Mouse (Mus musculus) midbrain, embryonic 12.5 days (tissue): Measurements from ENCODE around the gene Ccpg1. TPM values are rescaled to one million over a fixed set of nuclear protein-coding genes. Genes with fewer than 3 reads are reported as not detected.

Experiments used
- ATAC-seq: fragments of 200-750 bp; cut with Nextera tagmentation; 2 replicates; pipeline ENCODE4 v1.8.0; 2017; ENCODE audit warnings: low read depth, moderate TSS enrichment, moderate library complexity; ENCODE audit not compliant: low FRiP score
- H3K27ac ChIP-seq: fragments of 300-500 bp; sonication (generic); replicated peaks from 2 replicates; pipeline ENCODE4 v1.5.1; 2016; ENCODE audit warnings: mild to moderate bottlenecking
- H3K27me3 ChIP-seq: fragments of 300-500 bp; sonication (generic); 2 replicates; pipeline ENCODE4 v1.6.1; 2016; ENCODE audit warnings: mild to moderate bottlenecking
- H3K36me3 ChIP-seq: fragments of 300-500 bp; sonication (generic); 2 replicates; pipeline ENCODE4 v1.6.1; 2016
- H3K4me1 ChIP-seq: fragments of 300-500 bp; sonication (generic); 2 replicates; pipeline ENCODE4 v1.6.1; 2016
- H3K4me2 ChIP-seq: fragments of 300-500 bp; sonication (generic); replicated peaks from 2 replicates; pipeline ENCODE4 v1.6.1; 2016; ENCODE audit warnings: mild to moderate bottlenecking, moderate library complexity
- H3K4me3 ChIP-seq: fragments of 300-500 bp; sonication (generic); 2 replicates; pipeline ENCODE4 v1.5.1; 2016; ENCODE audit warnings: mild to moderate bottlenecking
- H3K9ac ChIP-seq: fragments of 300-500 bp; sonication (generic); replicated peaks from 2 replicates; pipeline ENCODE4 v1.6.1; 2016; ENCODE audit warnings: mild to moderate bottlenecking, moderate library complexity
- H3K9me3 ChIP-seq: fragments of 300-500 bp; sonication (generic); 2 replicates; pipeline ENCODE4 v1.6.1; 2016; ENCODE audit warnings: mild to moderate bottlenecking
- WGBS: fragments of 180-500 bp; shearing (Covaris S2); methylation state at CpG from one replicate; pipeline ENCODE4 v1.1.7; 2016; 5-methylcytosine and 5-hydroxymethylcytosine counted together
- polyA plus RNA-seq: library from polyadenylated mRNA; unstranded; fragments of >200 nt; fragmentation: Nextera tagmentation; extraction: Ambion mirVana; gene quantifications from 2 replicates; pipeline ENCODE4 v1.2.1, GENCODE M21; 2016

Gene Ccpg1
- polyA plus RNA-seq, 1 experiment from 2014 or later: 33.0 TPM

DNA sequence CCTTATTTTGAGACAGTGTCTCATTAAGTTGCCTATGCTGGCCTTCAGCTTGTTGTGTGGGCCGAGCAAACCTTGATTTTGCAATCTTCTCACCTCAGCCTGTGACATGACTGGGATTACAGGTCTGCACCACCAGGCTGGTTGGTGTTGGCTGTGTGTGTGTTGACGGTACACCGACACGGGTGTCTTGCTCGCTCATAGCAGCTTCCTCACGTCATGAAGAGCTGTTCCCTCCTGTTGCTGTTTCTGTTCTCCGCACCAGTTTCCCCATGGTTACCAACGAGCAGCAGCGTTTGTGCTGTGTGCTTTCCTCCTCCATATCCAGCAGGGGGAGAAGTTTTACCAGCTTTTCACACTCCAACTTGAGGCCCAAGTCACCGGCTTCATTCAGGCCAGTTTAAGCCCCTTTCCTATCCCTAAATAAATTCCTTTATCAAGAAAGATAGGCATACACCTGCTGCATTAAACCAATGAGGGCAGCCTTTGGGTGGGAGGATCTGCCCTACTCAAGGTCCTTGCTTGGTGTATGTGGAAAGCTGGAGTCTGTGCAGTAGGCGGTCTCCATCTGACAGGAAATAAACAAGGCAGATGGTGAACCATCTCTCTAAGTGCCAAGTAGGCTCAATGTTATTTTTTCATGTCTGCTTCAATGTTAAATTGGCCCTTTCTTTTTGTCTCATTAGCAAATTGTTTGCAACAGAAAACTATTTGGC is 16.7 kb upstream of the Ccpg1 start:
- WGBS: 39% methylated on average over 11 of the region's 11 CpGs
- ATAC-seq: no peak
- H3K27me3 ChIP-seq: no peaks in the 10 kb centered on the region
- H3K4me2 ChIP-seq: no peak overlapping the region
- no peaks in the 10 kb centered on the region for H3K36me3 ChIP-seq
- no peak overlapping the region for H3K9ac ChIP-seq
- no peaks in the 10 kb centered on the region for H3K4me1 ChIP-seq
- H3K4me3 ChIP-seq: no peak overlapping the region
- H3K27ac ChIP-seq: no peak overlapping the region
- no peaks in the 10 kb centered on the region for H3K9me3 ChIP-seq

- Histone ChIP-seq H3K4me3 (no peak overlapping the region), H3K27ac (no peak overlapping the region), H3K9me3 (no peaks in the 10 kb centered on the region), H3K4me2 (no peak overlapping the region), H3K27me3 (no peaks in the 10 kb centered on the region), H3K4me1 (no peaks in the 10 kb centered on the region), H3K9ac (no peak overlapping the region), H3K36me3 (no peaks in the 10 kb centered on the region)
- no peak for ATAC-seq
- 72% methylated on average over 7 of the region's 7 CpGs for WGBS
Measured at GRCm38 (mm10) chr9:72969874-72970273, 15.4 kb upstream of the Ccpg1 start.

DNA sequence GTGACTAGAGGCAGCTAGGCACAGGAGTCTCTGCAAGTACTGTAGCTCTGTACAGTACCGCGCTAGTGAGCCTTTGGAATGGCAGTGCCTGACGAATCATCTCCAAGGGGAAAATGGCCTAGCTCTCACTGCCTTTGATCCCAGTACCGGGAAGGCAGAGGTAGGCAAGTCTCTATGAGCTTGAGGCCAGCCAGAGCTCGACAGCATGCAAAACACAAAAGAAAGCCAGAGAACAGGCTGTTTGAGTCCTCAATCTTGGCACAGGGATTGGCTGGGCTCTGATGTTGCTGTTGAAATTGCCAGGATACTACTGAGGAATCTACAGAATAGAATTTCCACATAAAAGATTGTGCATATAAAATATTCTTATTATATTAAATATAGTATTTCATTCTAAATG is 12.8 kb upstream of the Ccpg1 start:
- Histone ChIP-seq H3K27me3 (no peaks in the 10 kb centered on the region), H3K4me3 (no peak overlapping the region), H3K4me1 (no peaks in the 10 kb centered on the region), H3K27ac (no peak overlapping the region), H3K4me2 (no peak overlapping the region), H3K36me3 (no peaks in the 10 kb centered on the region), H3K9ac (no peak overlapping the region), H3K9me3 (no peaks in the 10 kb centered on the region)
- 94% methylated on average over 5 of the region's 5 CpGs for WGBS
- no peak for ATAC-seq

DNA sequence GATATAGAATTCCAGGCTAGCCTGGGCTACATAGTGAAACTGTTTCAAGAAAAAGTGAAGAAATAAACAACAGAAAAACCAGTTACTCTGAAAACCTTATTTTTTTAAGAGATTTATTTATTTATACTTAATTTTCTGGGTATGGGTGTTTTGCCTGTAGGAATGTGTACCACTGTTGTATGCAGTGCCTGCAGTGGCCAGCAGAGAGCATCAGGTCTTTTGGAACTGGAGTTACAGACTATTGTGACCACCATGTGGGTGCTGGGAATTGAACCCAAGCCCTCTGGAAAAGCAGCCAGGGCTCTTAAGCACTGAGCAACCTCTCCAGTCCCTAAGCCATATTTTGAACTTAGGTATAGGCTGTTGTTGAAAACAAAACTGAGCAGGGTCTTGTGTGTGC is 12.2 kb upstream of the Ccpg1 start:
- Histone ChIP-seq H3K9ac (no peak overlapping the region), H3K9me3 (no peaks in the 10 kb centered on the region), H3K4me3 (no peak overlapping the region), H3K36me3 (no peaks in the 10 kb centered on the region), H3K4me1 (no peaks in the 10 kb centered on the region), H3K27ac (no peak overlapping the region), H3K27me3 (no peaks in the 10 kb centered on the region), H3K4me2 (no peak overlapping the region)
- ATAC-seq: no peak

GRCm38 (mm10) chr9:72974734-72975133 is 10.5 kb upstream of the Ccpg1 start:
- Histone ChIP-seq H3K4me1 (no peaks in the 10 kb centered on the region), H3K36me3 (no peaks in the 10 kb centered on the region), H3K9me3 (no peaks in the 10 kb centered on the region), H3K4me3 (no peak overlapping the region), H3K4me2 (no peak overlapping the region), H3K27me3 (no peaks in the 10 kb centered on the region), H3K27ac (no peak overlapping the region), H3K9ac (no peak overlapping the region)
- ATAC-seq: no peak
- WGBS: 90% methylated on average over 5 of the region's 5 CpGs

DNA sequence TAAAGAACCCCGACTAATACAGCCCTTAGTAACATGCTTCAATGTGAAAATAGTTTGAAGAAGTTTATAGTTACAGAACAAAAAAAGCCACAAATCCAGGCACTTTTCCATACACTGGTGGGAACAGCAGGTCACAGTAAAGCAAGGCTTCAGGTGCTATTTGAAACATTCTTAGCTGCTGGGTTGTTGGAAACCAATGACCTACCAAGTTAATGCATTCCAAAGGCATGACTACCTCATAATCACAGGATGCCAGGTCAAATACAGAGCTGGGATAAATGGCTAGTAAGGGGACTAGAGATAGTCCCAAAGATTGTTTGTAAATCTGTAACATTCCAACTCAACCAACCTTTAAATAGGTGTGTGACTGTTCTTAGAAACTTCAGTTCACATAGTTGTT is 10.0 kb upstream of the Ccpg1 start:
- no peak overlapping the region for H3K4me2 ChIP-seq
- no peaks in the 10 kb centered on the region for H3K36me3 ChIP-seq
- no peak overlapping the region for H3K4me3 ChIP-seq
- no peak for ATAC-seq
- no peak overlapping the region for H3K9ac ChIP-seq
- no peaks in the 10 kb centered on the region for H3K9me3 ChIP-seq
- H3K27me3 ChIP-seq: no peaks in the 10 kb centered on the region
- no peaks in the 10 kb centered on the region for H3K4me1 ChIP-seq
- WGBS: 86% methylated on average over 1 of the region's 1 CpGs
- no peak overlapping the region for H3K27ac ChIP-seq

GRCm38 (mm10) chr9:72983066-72983465 is 2.2 kb upstream of the Ccpg1 start:
- Histone ChIP-seq H3K27ac (no peak overlapping the region), H3K4me2 (no peak overlapping the region), H3K36me3 (no peaks in the 10 kb centered on the region), H3K4me3 (no peak overlapping the region), H3K9ac (no peak overlapping the region), H3K27me3 (no peaks in the 10 kb centered on the region), H3K4me1 (peaks cover 16% of the 10 kb centered on the region), H3K9me3 (no peaks in the 10 kb centered on the region)
- WGBS: 79% methylated on average over 2 of the region's 2 CpGs
- no peak for ATAC-seq

- 57% methylated on average over 3 of the region's 3 CpGs for WGBS
Measured at GRCm38 (mm10) chr9:72987703-72988102, 2.5 kb downstream of the Ccpg1 start.

GRCm38 (mm10) chr9:72988706-72989105 is 3.5 kb downstream of the Ccpg1 start:
- Histone ChIP-seq H3K27me3 (no peaks in the 10 kb centered on the region), H3K9ac (no peak overlapping the region), H3K27ac (no peak overlapping the region), H3K4me2 (no peak overlapping the region), H3K9me3 (no peaks in the 10 kb centered on the region), H3K36me3 (no peaks in the 10 kb centered on the region), H3K4me1 (peaks cover 16% of the 10 kb centered on the region), H3K4me3 (no peak overlapping the region)
- 80% methylated on average over 5 of the region's 5 CpGs for WGBS
- no peak for ATAC-seq

More at GRCm38 (mm10) chr9:72987703-72988102, 2.5 kb downstream of the Ccpg1 start:
- peaks cover 16% of the 10 kb centered on the region for H3K4me1 ChIP-seq
- no peaks in the 10 kb centered on the region for H3K36me3 ChIP-seq
- no peak for ATAC-seq
- H3K27ac ChIP-seq: no peak overlapping the region
- H3K27me3 ChIP-seq: no peaks in the 10 kb centered on the region
- H3K9me3 ChIP-seq: no peaks in the 10 kb centered on the region
- no peak overlapping the region for H3K9ac ChIP-seq
- no peak overlapping the region for H3K4me2 ChIP-seq
- no peak overlapping the region for H3K4me3 ChIP-seq

- H3K27ac ChIP-seq: no peak overlapping the region
- no peaks in the 10 kb centered on the region for H3K27me3 ChIP-seq
- H3K4me2 ChIP-seq: no peak overlapping the region
- WGBS: 94% methylated on average over 2 of the region's 2 CpGs
- no peak overlapping the region for H3K9ac ChIP-seq
- no peak overlapping the region for H3K4me3 ChIP-seq
- ATAC-seq: no peak
- no peaks in the 10 kb centered on the region for H3K36me3 ChIP-seq
- H3K4me1 ChIP-seq: peaks cover 3% of the 10 kb centered on the region
- no peaks in the 10 kb centered on the region for H3K9me3 ChIP-seq
Measured at GRCm38 (mm10) chr9:72991420-72991819, 6.2 kb downstream of the Ccpg1 start.

DNA sequence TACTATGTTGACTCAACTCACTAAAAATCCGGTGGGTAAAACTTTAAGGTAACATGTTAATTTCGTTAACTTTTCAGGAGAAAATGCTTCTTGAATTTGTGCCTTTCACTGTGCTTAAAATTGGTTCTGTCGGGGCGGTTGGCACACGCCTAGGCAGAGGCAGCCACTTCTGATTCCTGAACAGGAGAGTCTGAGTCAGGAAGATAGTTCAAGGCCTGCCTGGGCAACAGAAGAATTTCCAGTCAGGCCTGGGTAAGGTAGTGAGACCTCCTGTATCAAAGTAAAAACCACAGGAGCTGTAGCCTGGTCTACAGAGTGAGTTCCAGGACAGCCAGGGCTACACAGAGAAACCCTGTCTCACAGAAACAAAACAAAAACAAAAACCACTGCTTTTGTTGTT is 7.3 kb downstream of the Ccpg1 start:
- no peak overlapping the region for H3K27ac ChIP-seq
- H3K9me3 ChIP-seq: no peaks in the 10 kb centered on the region
- H3K27me3 ChIP-seq: no peaks in the 10 kb centered on the region
- H3K36me3 ChIP-seq: no peaks in the 10 kb centered on the region
- no peaks in the 10 kb centered on the region for H3K4me1 ChIP-seq
- H3K9ac ChIP-seq: no peak overlapping the region
- H3K4me2 ChIP-seq: no peak overlapping the region
- H3K4me3 ChIP-seq: no peak overlapping the region
- ATAC-seq: no peak
- WGBS: 87% methylated on average over 5 of the region's 5 CpGs

- Histone ChIP-seq H3K36me3 (no peaks in the 10 kb centered on the region), H3K4me3 (no peak overlapping the region), H3K9me3 (no peaks in the 10 kb centered on the region), H3K9ac (no peak overlapping the region), H3K4me1 (no peaks in the 10 kb centered on the region), H3K27me3 (no peaks in the 10 kb centered on the region), H3K4me2 (no peak overlapping the region), H3K27ac (no peak overlapping the region)
- no peak for ATAC-seq
Measured at GRCm38 (mm10) chr9:72996167-72996566, 10.9 kb downstream of the Ccpg1 start.

- 62% methylated on average over 7 of the region's 7 CpGs for WGBS
- no peak for ATAC-seq
- Histone ChIP-seq H3K4me1 (no peaks in the 10 kb centered on the region), H3K4me2 (no peak overlapping the region), H3K36me3 (0 out of 2 replicates have a peak, but pooled peaks cover under 1% of the 10 kb centered on the region), H3K27me3 (no peaks in the 10 kb centered on the region), H3K9me3 (no peaks in the 10 kb centered on the region), H3K27ac (no peak overlapping the region), H3K4me3 (no peak overlapping the region), H3K9ac (no peak overlapping the region)
Measured at GRCm38 (mm10) chr9:72996806-72997205, 11.6 kb downstream of the Ccpg1 start.
